Mouse (Mus musculus): ENCODE measurements around the gene Slc43a1.
A peak's percentile ranks its signal among the peaks of the same experiment; 100 is the strongest.

The Slc43a1 gene

GRCm38 (mm10) chr2:84868977-84869376 is 30.3 kb downstream of the Slc43a1 start:
- Histone ChIP-seq H3K27me3 (ENCODE audit: control insufficient read depth, insufficient read depth, low read length, poor library complexity, severe bottlenecking) (no peaks in the 10 kb centered on the region), H3K36me3 (ENCODE audit: control insufficient read depth, insufficient read depth, low read length, poor library complexity, severe bottlenecking) (no peaks in the 10 kb centered on the region)
- DNase-seq (ENCODE audit: low read depth, low spot score): peak; percentile 11

- H3K27me3 ChIP-seq (ENCODE audit: control insufficient read depth, insufficient read depth, low read length, poor library complexity, severe bottlenecking): no peaks in the 10 kb centered on the region
- peak; percentile 59 for DNase-seq (ENCODE audit: low read depth, low spot score)
- no peaks in the 10 kb centered on the region for H3K36me3 ChIP-seq (ENCODE audit: control insufficient read depth, insufficient read depth, low read length, poor library complexity, severe bottlenecking)
Measured at GRCm38 (mm10) chr2:84870623-84871160, 32.0 kb downstream of the Slc43a1 start.

GRCm38 (mm10) chr2:84872105-84872716 is 33.6 kb downstream of the Slc43a1 start:
- H3K27me3 ChIP-seq (ENCODE audit: control insufficient read depth, insufficient read depth, low read length, poor library complexity, severe bottlenecking): no peaks in the 10 kb centered on the region
- peak; percentile 53 for DNase-seq (ENCODE audit: low read depth, low spot score)

GRCm38 (mm10) chr2:84875842-84876241 is 37.2 kb downstream of the Slc43a1 start:
- Histone ChIP-seq H3K36me3 (ENCODE audit: control insufficient read depth, insufficient read depth, low read length, poor library complexity, severe bottlenecking) (no peaks in the 10 kb centered on the region), H3K27me3 (ENCODE audit: control insufficient read depth, insufficient read depth, low read length, poor library complexity, severe bottlenecking) (no peaks in the 10 kb centered on the region)
- no peak for DNase-seq (ENCODE audit: low read depth, low spot score)

More at GRCm38 (mm10) chr2:84872105-84872716, 33.6 kb downstream of the Slc43a1 start:
- no peaks in the 10 kb centered on the region for H3K36me3 ChIP-seq (ENCODE audit: control insufficient read depth, insufficient read depth, low read length, poor library complexity, severe bottlenecking)

- DNase-seq (ENCODE audit: low read depth, low spot score): peak; percentile 42
- Histone ChIP-seq H3K27me3 (ENCODE audit: control insufficient read depth, insufficient read depth, low read length, poor library complexity, severe bottlenecking) (no peaks in the 10 kb centered on the region; the same call in 1 of the 2 replicates), H3K36me3 (ENCODE audit: control insufficient read depth, insufficient read depth, low read length, poor library complexity, severe bottlenecking) (no peaks in the 10 kb centered on the region)
Measured at GRCm38 (mm10) chr2:84880590-84880989, 41.9 kb downstream of the Slc43a1 start.

GRCm38 (mm10) chr2:84882606-84883005 is 44.0 kb downstream of the Slc43a1 start:
- no peaks in the 10 kb centered on the region for H3K36me3 ChIP-seq (ENCODE audit: control insufficient read depth, insufficient read depth, low read length, poor library complexity, severe bottlenecking)
- peak; percentile 56 for DNase-seq (ENCODE audit: low read depth, low spot score)
- peaks cover 2% of the 10 kb centered on the region for H3K27me3 ChIP-seq (ENCODE audit: control insufficient read depth, insufficient read depth, low read length, poor library complexity, severe bottlenecking)

- Histone ChIP-seq H3K36me3 (ENCODE audit: control insufficient read depth, insufficient read depth, low read length, poor library complexity, severe bottlenecking) (no peaks in the 10 kb centered on the region), H3K27me3 (ENCODE audit: control insufficient read depth, insufficient read depth, low read length, poor library complexity, severe bottlenecking) (peaks cover 2% of the 10 kb centered on the region)
- no peak for DNase-seq (ENCODE audit: low read depth, low spot score)
Measured at GRCm38 (mm10) chr2:84883084-84883483, 44.4 kb downstream of the Slc43a1 start.

GRCm38 (mm10) chr2:84883530-84883929 is 44.9 kb downstream of the Slc43a1 start:
- Histone ChIP-seq H3K27me3 (ENCODE audit: control insufficient read depth, insufficient read depth, low read length, poor library complexity, severe bottlenecking) (peaks cover 2% of the 10 kb centered on the region), H3K36me3 (ENCODE audit: control insufficient read depth, insufficient read depth, low read length, poor library complexity, severe bottlenecking) (no peaks in the 10 kb centered on the region)
- no peak for DNase-seq (ENCODE audit: low read depth, low spot score)

- H3K27me3 ChIP-seq (ENCODE audit: control insufficient read depth, insufficient read depth, low read length, poor library complexity, severe bottlenecking): peaks cover 2% of the 10 kb centered on the region
- H3K36me3 ChIP-seq (ENCODE audit: control insufficient read depth, insufficient read depth, low read length, poor library complexity, severe bottlenecking): no peaks in the 10 kb centered on the region
- DNase-seq (ENCODE audit: low read depth, low spot score): no peak
Measured at GRCm38 (mm10) chr2:84883942-84884341, 45.3 kb downstream of the Slc43a1 start.

GRCm38 (mm10) chr2:84884611-84885010 is 46.0 kb downstream of the Slc43a1 start:
- Histone ChIP-seq H3K27me3 (ENCODE audit: control insufficient read depth, insufficient read depth, low read length, poor library complexity, severe bottlenecking) (peaks cover 2% of the 10 kb centered on the region), H3K36me3 (ENCODE audit: control insufficient read depth, insufficient read depth, low read length, poor library complexity, severe bottlenecking) (no peaks in the 10 kb centered on the region)
- no peak for DNase-seq (ENCODE audit: low read depth, low spot score)

- Histone ChIP-seq H3K36me3 (ENCODE audit: control insufficient read depth, insufficient read depth, low read length, poor library complexity, severe bottlenecking) (no peaks in the 10 kb centered on the region), H3K27me3 (ENCODE audit: control insufficient read depth, insufficient read depth, low read length, poor library complexity, severe bottlenecking) (peaks cover 2% of the 10 kb centered on the region)
- DNase-seq (ENCODE audit: low read depth, low spot score): no peak
Measured at GRCm38 (mm10) chr2:84885084-84886055, 46.7 kb downstream of the Slc43a1 start.

GRCm38 (mm10) chr2:84886234-84886731 is 47.6 kb downstream of the Slc43a1 start, which contains the start of gene Rtn4rl2:
Gene Rtn4rl2 (minus strand): TSS chr2:84886710.
- no peak for DNase-seq (ENCODE audit: low read depth, low spot score)
- no peaks in the 10 kb centered on the region for H3K36me3 ChIP-seq (ENCODE audit: control insufficient read depth, insufficient read depth, low read length, poor library complexity, severe bottlenecking)
- peaks cover 2% of the 10 kb centered on the region for H3K27me3 ChIP-seq (ENCODE audit: control insufficient read depth, insufficient read depth, low read length, poor library complexity, severe bottlenecking)

- H3K36me3 ChIP-seq (ENCODE audit: control insufficient read depth, insufficient read depth, low read length, poor library complexity, severe bottlenecking): no peaks in the 10 kb centered on the region
- peaks cover 2% of the 10 kb centered on the region for H3K27me3 ChIP-seq (ENCODE audit: control insufficient read depth, insufficient read depth, low read length, poor library complexity, severe bottlenecking)
- peak; percentile 18 for DNase-seq (ENCODE audit: low read depth, low spot score)
Measured at GRCm38 (mm10) chr2:84886821-84887281, 48.2 kb downstream of the Slc43a1 start.

- Histone ChIP-seq H3K27me3 (ENCODE audit: control insufficient read depth, insufficient read depth, low read length, poor library complexity, severe bottlenecking) (peaks cover 2% of the 10 kb centered on the region), H3K36me3 (ENCODE audit: control insufficient read depth, insufficient read depth, low read length, poor library complexity, severe bottlenecking) (no peaks in the 10 kb centered on the region)
- DNase-seq (ENCODE audit: low read depth, low spot score): peak; percentile 76
Measured at GRCm38 (mm10) chr2:84887411-84888271, 49.0 kb downstream of the Slc43a1 start.

All from splenic B cell, adult 2 months (primary cell).